In the genomic region with DNA sequence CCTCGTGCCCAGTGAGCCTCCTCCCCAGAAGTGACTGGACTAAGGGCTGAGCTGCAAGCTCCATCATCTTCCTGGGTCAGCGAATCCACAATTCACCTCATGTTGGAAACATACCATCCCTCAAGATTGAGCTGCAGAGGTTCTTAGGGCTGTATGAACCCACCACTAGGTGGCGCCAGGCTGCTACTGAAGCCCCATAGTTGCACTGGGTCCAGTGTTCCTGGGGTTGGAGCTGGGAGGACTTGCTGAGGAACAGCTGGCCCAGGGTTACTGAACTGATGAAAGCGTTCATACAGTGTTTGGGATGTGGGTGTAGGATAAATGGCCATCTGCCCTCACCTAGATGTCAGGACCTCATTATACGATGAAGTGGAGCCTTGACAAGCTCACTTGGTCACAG, we compare ENCODE assay signal across 8 mouse cellular contexts. TPM values are rescaled to one million over a fixed set of nuclear protein-coding genes. Genes with fewer than 3 reads are reported as not detected.
DNase-seq lines count a peak whose midpoint lies in the region; ATAC-seq lines count a peak whose summit lies in the region.

No protein-coding gene starts in this region.

- peaks cover 85% of the 10 kb centered on the region for H3K36me3 ChIP-seq in hindbrain, embryonic 10.5 days
- H3K36me3 ChIP-seq in hindbrain, embryonic 13.5 days: peaks cover 77% of the 10 kb centered on the region
- H3K36me3 ChIP-seq in embryonic facial prominence, embryonic 15.5 days: peaks cover 63% of the 10 kb centered on the region
- H3K36me3 ChIP-seq in midbrain, embryonic 14.5 days (ENCODE audit: control insufficient read depth, insufficient read depth, low read length): peaks cover 74% of the 10 kb centered on the region

- no peaks in the 10 kb centered on the region for H3K9me3 ChIP-seq in hindbrain, embryonic 10.5 days
- no peaks in the 10 kb centered on the region for H3K9me3 ChIP-seq in hindbrain, embryonic 13.5 days
- H3K9me3 ChIP-seq in embryonic facial prominence, embryonic 15.5 days (replicated peaks): no peaks in the 10 kb centered on the region
- H3K9me3 ChIP-seq in midbrain, embryonic 14.5 days (ENCODE audit: control insufficient read depth, low read length): no peaks in the 10 kb centered on the region

- intact Hi-C loops in left cerebral cortex, postnatal 25 days (cut with DNase I): loop anchor here (1.0 kb wide), 1 partner anchor 20 kb away; no protein-coding TSS in a partner anchor

- no peak overlapping the region for H3K4me2 ChIP-seq in hindbrain, embryonic 13.5 days
- no peak overlapping the region for H3K4me2 ChIP-seq in embryonic facial prominence, embryonic 15.5 days (replicated peaks)
- no peak overlapping the region for H3K4me2 ChIP-seq in midbrain, embryonic 14.5 days (ENCODE audit: low read length)

- WGBS in hindbrain, embryonic 10.5 days: 56% methylated on average over 5 of the region's 5 CpGs
- 50% methylated on average over 5 of the region's 5 CpGs for WGBS in hindbrain, embryonic 13.5 days
- 48% methylated on average over 5 of the region's 5 CpGs for WGBS in embryonic facial prominence, embryonic 15.5 days
- WGBS in midbrain, embryonic 14.5 days: 49% methylated on average over 5 of the region's 5 CpGs

- no peak for ATAC-seq in hindbrain, embryonic 13.5 days (ENCODE audit: low FRiP score)
- ATAC-seq in embryonic facial prominence, embryonic 15.5 days (ENCODE audit: insufficient number of reproducible peaks, low FRiP score, low TSS enrichment, low read depth): 0 out of 2 replicates have a peak, but pooled peaks have one; percentile 17
- peak; percentile 59 to 66; a peak in 3 of 4 replicates for ATAC-seq in hematopoietic stem cell, adult 5-6 weeks (replicated peaks in 1 of 2; ENCODE audit: insufficient read depth in 1 of 2, low FRiP score in 2 of 2, low TSS enrichment in 1 of 2, low read depth in 1 of 2, poor library complexity in 2 of 2, severe bottlenecking in 2 of 2)
- no peak for ATAC-seq in midbrain, embryonic 14.5 days (ENCODE audit: low FRiP score, low TSS enrichment)

- no peaks in the 10 kb centered on the region for H3K27me3 ChIP-seq in hindbrain, embryonic 10.5 days (ENCODE audit: insufficient read depth, poor library complexity, severe bottlenecking)
- no peaks in the 10 kb centered on the region for H3K27me3 ChIP-seq in hindbrain, embryonic 13.5 days
- H3K27me3 ChIP-seq in embryonic facial prominence, embryonic 15.5 days: no peaks in the 10 kb centered on the region
- H3K27me3 ChIP-seq in midbrain, embryonic 14.5 days (ENCODE audit: control insufficient read depth, insufficient read depth, low read length): no peaks in the 10 kb centered on the region

- peak; percentile 71 for DNase-seq in hindbrain, embryonic 10.5 days (ENCODE audit: low spot score)
- peak; percentile 71 to 81 for DNase-seq in adrenal gland, postnatal 36 days
- peak; percentile 71 to 78 for DNase-seq in left cerebral cortex, postnatal 25 days (ENCODE audit: low spot score in 2 of 2)
- DNase-seq in midbrain, embryonic 14.5 days: peak; percentile 84
- peak; percentile 48 to 61 for DNase-seq in spleen, postnatal 36 days (ENCODE audit: low spot score in 2 of 2)

- H3K4me3 ChIP-seq in hindbrain, embryonic 10.5 days: no peak overlapping the region
- H3K4me3 ChIP-seq in hindbrain, embryonic 13.5 days: no peak overlapping the region
- H3K4me3 ChIP-seq in embryonic facial prominence, embryonic 15.5 days (replicated peaks): no peak overlapping the region
- no peak overlapping the region for H3K4me3 ChIP-seq in midbrain, embryonic 14.5 days (replicated peaks; ENCODE audit: low read depth, low read length)

- no peaks in the 10 kb centered on the region for H3K4me1 ChIP-seq in hindbrain, embryonic 10.5 days (replicated peaks)
- no peaks in the 10 kb centered on the region for H3K4me1 ChIP-seq in hindbrain, embryonic 13.5 days (replicated peaks)
- H3K4me1 ChIP-seq in embryonic facial prominence, embryonic 15.5 days: no peaks in the 10 kb centered on the region
- H3K4me1 ChIP-seq in midbrain, embryonic 14.5 days (ENCODE audit: control insufficient read depth, insufficient read depth, low read length): no peaks in the 10 kb centered on the region

- H3K9ac ChIP-seq in hindbrain, embryonic 13.5 days: no peak overlapping the region
- no peak overlapping the region for H3K9ac ChIP-seq in embryonic facial prominence, embryonic 15.5 days
- no peak overlapping the region for H3K9ac ChIP-seq in midbrain, embryonic 14.5 days (replicated peaks; ENCODE audit: low read length)

- H3K27ac ChIP-seq in hindbrain, embryonic 10.5 days: no peak overlapping the region
- no peak overlapping the region for H3K27ac ChIP-seq in hindbrain, embryonic 13.5 days
- H3K27ac ChIP-seq in embryonic facial prominence, embryonic 15.5 days (replicated peaks): no peak overlapping the region
- H3K27ac ChIP-seq in midbrain, embryonic 14.5 days (replicated peaks; ENCODE audit: low read depth, low read length): no peak overlapping the region

RNA-seq across cellular contexts. Expression of gene Cacfd1, which starts 8.1 kb away (rescaled TPM):
- polyA plus RNA-seq in hindbrain, embryonic 10.5 days (2016; fragmentation: Nextera tagmentation; extraction: Ambion mirVana): 93.2 and 96.9 TPM in 2 replicates
- polyA plus RNA-seq in hindbrain, embryonic 13.5 days (2015; fragmentation: Nextera tagmentation; extraction: Ambion mirVana): 117 and 125 TPM in 2 replicates
- 10 to 100 TPM; 50.9 to 58.8 TPM for total RNA-seq in adrenal gland, postnatal 36 days (2021)
- polyA plus RNA-seq in embryonic facial prominence, embryonic 15.5 days (2015; fragmentation: Nextera tagmentation; extraction: Ambion mirVana): 72.7 and 82.7 TPM in 2 replicates
- total RNA-seq in hematopoietic stem cell, adult 5-6 weeks (2017): 5.8 and 7.4 TPM in 2 replicates
- total RNA-seq in left cerebral cortex, postnatal 25 days (2021): 10 to 100 TPM; 44.1 to 45.9 TPM
- polyA plus RNA-seq in midbrain, embryonic 14.5 days (2014; fragmentation: Nextera tagmentation; extraction: Ambion mirVana): 72.5 and 81.4 TPM in 2 replicates

RNA-seq across cellular contexts. Expression of gene Slc2a6, which starts 10.0 kb away (rescaled TPM):
- 2.8 and 3.1 TPM in 2 replicates for polyA plus RNA-seq in hindbrain, embryonic 10.5 days (2016; fragmentation: Nextera tagmentation; extraction: Ambion mirVana)
- polyA plus RNA-seq in hindbrain, embryonic 13.5 days (2015; fragmentation: Nextera tagmentation; extraction: Ambion mirVana): 5.5 and 6.1 TPM in 2 replicates
- total RNA-seq in adrenal gland, postnatal 36 days (2021): under 1 TPM; 0.36 to 0.69 TPM
- polyA plus RNA-seq in embryonic facial prominence, embryonic 15.5 days (2015; fragmentation: Nextera tagmentation; extraction: Ambion mirVana): 0.91 and 1.1 TPM in 2 replicates
- 1.2 and 5.8 TPM in 2 replicates for total RNA-seq in hematopoietic stem cell, adult 5-6 weeks (2017)
- 10 to 100 TPM; 30.5 to 31.1 TPM for total RNA-seq in left cerebral cortex, postnatal 25 days (2021)
- polyA plus RNA-seq in midbrain, embryonic 14.5 days (2014; fragmentation: Nextera tagmentation; extraction: Ambion mirVana): 4.3 and 4.9 TPM in 2 replicates

RNA-seq across cellular contexts. Expression of gene Adamts13, which starts 44.6 kb away (rescaled TPM):
- polyA plus RNA-seq in hindbrain, embryonic 10.5 days (2016; fragmentation: Nextera tagmentation; extraction: Ambion mirVana): not detected in 2 replicates
- 0.31 TPM in 1 of 2 replicates, not detected in the other for polyA plus RNA-seq in hindbrain, embryonic 13.5 days (2015; fragmentation: Nextera tagmentation; extraction: Ambion mirVana)
- total RNA-seq in adrenal gland, postnatal 36 days (2021): not detected
- 0.12 and 0.25 TPM in 2 replicates for polyA plus RNA-seq in embryonic facial prominence, embryonic 15.5 days (2015; fragmentation: Nextera tagmentation; extraction: Ambion mirVana)
- not detected in 2 replicates for total RNA-seq in hematopoietic stem cell, adult 5-6 weeks (2017)
- 1 to 10 TPM; 1.6 to 2.6 TPM for total RNA-seq in left cerebral cortex, postnatal 25 days (2021)
- polyA plus RNA-seq in midbrain, embryonic 14.5 days (2014; fragmentation: Nextera tagmentation; extraction: Ambion mirVana): not detected in 2 replicates

RNA-seq across cellular contexts. Expression of gene Rexo4, which starts 53.6 kb away (rescaled TPM):
- polyA plus RNA-seq in hindbrain, embryonic 10.5 days (2016; fragmentation: Nextera tagmentation; extraction: Ambion mirVana): 47.4 and 56.1 TPM in 2 replicates
- 33.0 and 35.9 TPM in 2 replicates for polyA plus RNA-seq in hindbrain, embryonic 13.5 days (2015; fragmentation: Nextera tagmentation; extraction: Ambion mirVana)
- total RNA-seq in adrenal gland, postnatal 36 days (2021): 10 to 100 TPM; 27.8 to 39.1 TPM
- 43.2 and 48.6 TPM in 2 replicates for polyA plus RNA-seq in embryonic facial prominence, embryonic 15.5 days (2015; fragmentation: Nextera tagmentation; extraction: Ambion mirVana)
- total RNA-seq in hematopoietic stem cell, adult 5-6 weeks (2017): 93.1 and 120 TPM in 2 replicates
- 10 to 100 TPM; 56.0 to 56.9 TPM for total RNA-seq in left cerebral cortex, postnatal 25 days (2021)
- 26.5 and 31.7 TPM in 2 replicates for polyA plus RNA-seq in midbrain, embryonic 14.5 days (2014; fragmentation: Nextera tagmentation; extraction: Ambion mirVana)

RNA-seq across cellular contexts. Expression of gene Mymk, which starts 54.2 kb away (rescaled TPM):
- polyA plus RNA-seq in hindbrain, embryonic 10.5 days (2016; fragmentation: Nextera tagmentation; extraction: Ambion mirVana): 0.11 and 0.29 TPM in 2 replicates
- polyA plus RNA-seq in hindbrain, embryonic 13.5 days (2015; fragmentation: Nextera tagmentation; extraction: Ambion mirVana): 0.56 and 1.1 TPM in 2 replicates
- not detected for total RNA-seq in adrenal gland, postnatal 36 days (2021)
- polyA plus RNA-seq in embryonic facial prominence, embryonic 15.5 days (2015; fragmentation: Nextera tagmentation; extraction: Ambion mirVana): 63.7 and 71.1 TPM in 2 replicates
- total RNA-seq in hematopoietic stem cell, adult 5-6 weeks (2017): not detected in 2 replicates
- under 1 TPM; 0.32 to 0.60 TPM for total RNA-seq in left cerebral cortex, postnatal 25 days (2021)
- polyA plus RNA-seq in midbrain, embryonic 14.5 days (2014; fragmentation: Nextera tagmentation; extraction: Ambion mirVana): not detected in 2 replicates

Comparison
In these comparisons a context has a peak if more than half of its experiments do, and no peak if none do; other contexts are left out.
1. ATAC-seq: peak in embryonic facial prominence, embryonic 15.5 days (single experiment) and hematopoietic stem cell, adult 5-6 weeks (2 of 2); none in hindbrain, embryonic 13.5 days (single experiment) and midbrain, embryonic 14.5 days (single experiment).
2. Peak in every context shown above with its lines, with median percentiles within 50 percentile points of each other: DNase-seq.